Mouse (Mus musculus) cortical plate, adult 2 months (tissue): ENCODE data around the gene Mrtfa.

Source experiments
- CTCF ChIP-seq: fragments of 200-500 bp; IDR thresholded peaks from 2 replicates; pipeline ENCODE4 v1.5.1; 2011; ENCODE audit warnings: mild to moderate bottlenecking, control low read depth, low read length; ENCODE audit not compliant: insufficient read depth; ENCODE audit errors: extremely low read depth
- POLR2A ChIP-seq: fragments of 200-500 bp; IDR thresholded peaks from 2 replicates; pipeline ENCODE4 v1.6.1; 2011; ENCODE audit warnings: mild to moderate bottlenecking, low read length, control low read depth; ENCODE audit not compliant: insufficient read depth; ENCODE audit errors: extremely low read depth

- TF ChIP-seq POLR2A (no peak), CTCF (no peak)
Measured at GRCm38 (mm10) chr15:81168735-81169134, 21.8 kb downstream of the Mrtfa start.
